Mouse (Mus musculus): Measurements from ENCODE around the gene Nop14. TPM values are rescaled to one million over a fixed set of nuclear protein-coding genes. Genes with fewer than 3 reads are reported as not detected.

Gene Nop14
- polyA plus RNA-seq, 1 experiment from 2014 or later = 33.5 TPM

DNA sequence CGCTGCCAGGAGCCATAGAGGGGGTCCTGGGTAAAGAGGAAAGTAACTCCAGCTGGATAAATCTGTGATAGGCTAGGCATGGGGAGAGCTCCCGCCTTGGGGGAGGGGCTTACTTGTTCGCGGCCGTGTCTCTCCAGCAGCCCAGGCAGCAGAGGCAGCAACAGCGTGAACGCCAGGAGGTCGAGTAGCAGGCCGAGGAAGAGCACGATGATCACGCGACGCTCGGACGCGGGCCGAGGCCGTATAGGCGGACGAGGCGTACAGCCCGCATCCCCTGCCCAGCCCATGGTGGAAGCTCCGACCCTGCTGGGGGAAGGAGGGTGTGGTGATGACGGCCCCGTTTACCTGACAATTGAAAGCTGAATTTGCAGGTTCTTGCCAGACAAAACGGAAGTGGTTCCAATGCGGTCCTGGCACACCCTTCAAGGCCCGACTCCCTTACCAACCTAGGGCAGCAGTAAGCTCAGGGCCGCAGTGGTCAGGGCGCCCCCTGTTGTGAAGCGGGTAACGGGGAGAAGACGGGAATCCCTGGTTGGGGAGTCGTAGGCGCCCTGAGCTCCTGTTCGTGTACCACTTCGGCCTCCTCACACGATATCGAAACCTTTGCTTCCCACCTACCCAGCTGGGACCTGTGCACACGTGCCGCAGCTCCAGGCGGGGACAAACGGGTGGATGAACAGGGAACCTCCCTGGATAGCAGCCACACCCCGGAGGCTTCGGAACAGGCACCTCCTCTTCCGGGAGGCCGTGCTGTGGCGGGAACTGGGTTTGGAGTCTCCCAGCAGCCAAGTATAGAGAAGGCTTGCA, 23.3 kb downstream of the Nop14 start, which contains the start of gene Mfsd10:
TSS of gene Mfsd10 (minus strand) at position 732 of the 807 bp plus-strand sequence.
- Histone ChIP-seq H3K27me3 (ENCODE audit: control insufficient read depth, insufficient read depth, low read length) (no peaks in the 10 kb centered on the region), H3K4me2 (ENCODE audit: low read depth) (peak within 1 kb of the TSS; percentile 96), H3K27ac (ENCODE audit: low read depth, low read length) (peak within 1 kb of the TSS; percentile 73), H3K9me3 (ENCODE audit: control insufficient read depth, low read length) (no peaks in the 10 kb centered on the region), H3K9ac (ENCODE audit: low read length) (peak within 1 kb of the TSS; percentile 71), H3K4me1 (ENCODE audit: control insufficient read depth, insufficient read depth, low read length) (peaks cover 3% of the 10 kb centered on the region), H3K4me3 (ENCODE audit: low read depth, low read length) (peak within 1 kb of the TSS; percentile 54), H3K36me3 (ENCODE audit: control insufficient read depth, insufficient read depth, low read length) (peaks cover 10% of the 10 kb centered on the region)
- under 1% methylated on average over 48 of the region's 48 CpGs for WGBS
- peak; percentile 88 for ATAC-seq (ENCODE audit: insufficient read depth, low FRiP score, low TSS enrichment)
- peak; percentile 77 for DNase-seq (ENCODE audit: low spot score)

DNA sequence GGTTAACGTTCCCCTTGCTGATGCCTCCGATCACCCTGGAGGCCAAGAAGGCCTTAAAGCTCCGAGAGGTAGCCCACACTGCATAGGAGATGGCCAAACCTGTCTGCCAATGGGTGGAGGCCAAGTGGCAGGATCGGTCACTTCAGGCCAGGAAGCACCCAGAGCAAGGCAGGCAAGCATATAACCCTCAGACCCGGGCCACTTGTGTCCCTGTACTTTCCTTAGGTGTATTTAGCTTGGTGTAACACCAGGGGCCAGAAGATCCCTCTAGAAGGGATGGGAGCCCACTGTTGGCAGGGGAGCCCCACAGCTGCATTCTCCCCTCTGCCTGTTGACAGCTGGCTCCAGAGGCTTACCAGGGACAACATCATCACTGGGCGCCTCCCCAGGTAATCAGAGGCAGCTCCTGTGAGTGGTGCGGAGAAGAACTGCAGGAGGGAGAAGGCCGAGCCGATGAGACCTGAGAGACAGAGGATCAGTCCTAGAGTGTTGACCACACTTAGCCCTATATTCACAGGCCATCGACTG, 24.2 kb downstream of the Nop14 start:
- Histone ChIP-seq H3K4me2 (ENCODE audit: low read depth) (peak overlapping the region; percentile 96), H3K27ac (ENCODE audit: low read depth, low read length) (no peak overlapping the region), H3K9me3 (ENCODE audit: control insufficient read depth, low read length) (no peaks in the 10 kb centered on the region), H3K27me3 (ENCODE audit: control insufficient read depth, insufficient read depth, low read length) (no peaks in the 10 kb centered on the region), H3K4me3 (ENCODE audit: low read depth, low read length) (peak overlapping the region; percentile 54; the same call in 1 of the 2 replicates), H3K4me1 (ENCODE audit: control insufficient read depth, insufficient read depth, low read length) (peaks cover 3% of the 10 kb centered on the region), H3K36me3 (ENCODE audit: control insufficient read depth, insufficient read depth, low read length) (peaks cover 11% of the 10 kb centered on the region), H3K9ac (ENCODE audit: low read length) (peak overlapping the region; percentile 71; the same call in 1 of the 2 replicates)
- 67% methylated on average over 10 of the region's 10 CpGs for WGBS
- ATAC-seq (ENCODE audit: insufficient read depth, low FRiP score, low TSS enrichment) (no peak), DNase-seq (ENCODE audit: low spot score) (no peak)

DNA sequence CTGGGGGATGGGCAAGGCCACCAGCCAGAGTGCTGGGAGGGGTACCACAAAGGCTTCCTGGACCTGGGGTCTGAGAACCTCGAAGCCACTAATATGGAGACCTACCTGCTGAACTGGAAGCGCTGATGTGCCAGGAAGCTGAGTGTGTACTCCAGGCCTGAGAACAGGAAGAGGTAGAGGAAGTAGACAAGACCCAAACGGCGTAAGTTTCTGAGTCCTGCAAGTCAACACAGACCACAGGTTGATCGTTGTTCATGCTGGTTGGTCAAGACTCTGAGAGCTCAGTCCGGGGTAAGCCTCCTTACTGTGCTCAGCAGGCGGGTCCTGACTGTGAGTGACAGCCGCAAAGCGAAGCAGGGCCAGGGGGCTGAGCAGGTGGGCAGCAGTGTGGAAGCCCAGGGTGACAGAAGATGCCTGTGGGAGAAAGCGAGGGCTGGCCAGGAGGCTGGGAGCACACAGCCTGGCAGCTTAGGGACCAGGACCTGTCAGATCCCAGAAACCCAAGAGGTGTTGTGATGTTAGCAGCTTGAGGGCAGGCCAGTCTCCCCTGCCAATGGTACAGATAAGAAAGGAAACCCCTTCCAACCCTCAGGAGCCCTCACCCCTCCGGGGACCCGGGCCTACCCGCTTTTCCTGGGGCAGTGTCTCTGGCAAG, 25.1 kb downstream of the Nop14 start:
- DNase-seq (ENCODE audit: low spot score) = no peak
- no peaks in the 10 kb centered on the region for H3K27me3 ChIP-seq (ENCODE audit: control insufficient read depth, insufficient read depth, low read length)
- H3K4me1 ChIP-seq (ENCODE audit: control insufficient read depth, insufficient read depth, low read length) = peaks cover 3% of the 10 kb centered on the region
- no peak overlapping the region for H3K4me3 ChIP-seq (ENCODE audit: low read depth, low read length)
- H3K27ac ChIP-seq (ENCODE audit: low read depth, low read length) = no peak overlapping the region
- WGBS = 90% methylated on average over 13 of the region's 13 CpGs
- H3K4me2 ChIP-seq (ENCODE audit: low read depth) = no peak overlapping the region
- H3K9ac ChIP-seq (ENCODE audit: low read length) = no peak overlapping the region
- H3K36me3 ChIP-seq (ENCODE audit: control insufficient read depth, insufficient read depth, low read length) = peaks cover 14% of the 10 kb centered on the region
- no peaks in the 10 kb centered on the region for H3K9me3 ChIP-seq (ENCODE audit: control insufficient read depth, low read length)
- no peak for ATAC-seq (ENCODE audit: insufficient read depth, low FRiP score, low TSS enrichment)

DNA sequence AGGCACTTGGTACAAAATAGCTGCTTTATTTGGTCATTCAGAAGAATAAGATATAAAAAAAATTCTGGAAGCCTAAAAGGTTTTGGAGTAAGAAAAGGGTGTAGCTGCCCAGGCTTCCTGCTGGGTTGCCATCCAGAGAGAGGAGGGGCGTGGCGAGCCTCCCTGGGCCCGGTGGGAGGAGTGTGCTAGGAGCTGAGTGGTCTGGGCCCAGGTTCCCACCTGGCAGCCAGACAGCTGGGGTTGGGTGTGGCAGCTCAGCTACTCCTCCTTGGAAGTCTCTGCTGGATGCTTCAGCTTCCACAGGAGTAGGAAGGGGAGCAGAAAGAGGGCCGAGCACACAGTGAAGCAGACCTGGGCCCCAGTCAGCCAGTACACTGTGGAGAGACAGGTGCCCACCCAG, 26.3 kb downstream of the Nop14 start:
- Histone ChIP-seq H3K9ac (ENCODE audit: low read length) (no peak overlapping the region), H3K4me3 (ENCODE audit: low read depth, low read length) (no peak overlapping the region), H3K27me3 (ENCODE audit: control insufficient read depth, insufficient read depth, low read length) (no peaks in the 10 kb centered on the region), H3K4me1 (ENCODE audit: control insufficient read depth, insufficient read depth, low read length) (peaks cover 3% of the 10 kb centered on the region), H3K36me3 (ENCODE audit: control insufficient read depth, insufficient read depth, low read length) (peaks cover 14% of the 10 kb centered on the region), H3K9me3 (ENCODE audit: control insufficient read depth, low read length) (no peaks in the 10 kb centered on the region), H3K27ac (ENCODE audit: low read depth, low read length) (no peak overlapping the region), H3K4me2 (ENCODE audit: low read depth) (no peak overlapping the region)
- whole genome bisulfite sequencing = 77% methylated on average over 4 of the region's 4 CpGs
- ATAC-seq (ENCODE audit: insufficient read depth, low FRiP score, low TSS enrichment) (no peak), DNase-seq (ENCODE audit: low spot score) (no peak)

DNA sequence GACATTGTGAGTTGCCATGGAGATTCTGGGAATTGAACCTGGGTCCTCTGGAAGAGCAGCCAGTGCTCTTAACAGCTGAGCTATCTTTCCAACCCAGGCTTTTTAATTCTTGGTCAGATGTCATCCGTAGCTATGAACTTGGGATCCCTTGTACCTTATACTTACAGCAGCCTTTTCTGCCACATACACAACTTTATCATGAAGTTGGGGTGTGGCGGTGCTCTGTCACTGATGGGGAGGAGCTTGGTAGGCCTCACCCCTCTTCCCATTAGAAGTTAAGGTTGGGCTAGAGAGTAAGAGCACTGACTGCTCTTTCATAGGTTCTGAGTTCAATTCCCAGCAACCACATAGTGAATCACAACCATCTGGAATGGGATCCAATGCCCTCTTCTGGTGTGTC, 27.0 kb downstream of the Nop14 start:
- Histone ChIP-seq H3K9me3 (ENCODE audit: control insufficient read depth, low read length) (no peaks in the 10 kb centered on the region), H3K27me3 (ENCODE audit: control insufficient read depth, insufficient read depth, low read length) (no peaks in the 10 kb centered on the region), H3K4me2 (ENCODE audit: low read depth) (no peak overlapping the region), H3K4me1 (ENCODE audit: control insufficient read depth, insufficient read depth, low read length) (peaks cover 3% of the 10 kb centered on the region), H3K36me3 (ENCODE audit: control insufficient read depth, insufficient read depth, low read length) (peaks cover 18% of the 10 kb centered on the region), H3K27ac (ENCODE audit: low read depth, low read length) (no peak overlapping the region), H3K9ac (ENCODE audit: low read length) (no peak overlapping the region), H3K4me3 (ENCODE audit: low read depth, low read length) (no peak overlapping the region)
- DNase-seq (ENCODE audit: low spot score) = no peak
- whole genome bisulfite sequencing = 91% methylated on average over 2 of the region's 2 CpGs
- no peak for ATAC-seq (ENCODE audit: insufficient read depth, low FRiP score, low TSS enrichment)

DNA sequence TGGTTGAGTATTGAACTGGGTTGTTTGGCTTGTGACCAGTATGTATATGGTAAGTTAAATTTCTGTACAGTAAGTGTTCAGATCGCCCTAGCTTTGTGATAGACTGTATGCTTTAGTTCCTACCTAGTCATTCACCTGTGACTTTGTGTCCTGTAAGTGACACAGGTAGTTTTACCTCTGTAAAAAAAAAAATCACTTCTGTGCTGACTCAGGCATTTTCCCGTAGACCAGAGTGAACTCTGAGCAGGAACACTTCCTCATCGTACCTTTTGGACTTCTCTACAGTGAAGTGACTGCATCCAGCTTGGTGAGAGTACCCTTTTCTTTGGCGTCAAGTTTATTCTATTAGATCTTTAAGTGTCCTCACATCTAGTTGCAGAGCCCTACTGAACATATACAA, 50.0 kb downstream of the Nop14 start:
- no peak overlapping the region for H3K9ac ChIP-seq (ENCODE audit: low read length)
- peaks cover 14% of the 10 kb centered on the region; the same call in 1 of the 2 replicates for H3K36me3 ChIP-seq (ENCODE audit: control insufficient read depth, insufficient read depth, low read length)
- H3K27me3 ChIP-seq (ENCODE audit: control insufficient read depth, insufficient read depth, low read length) = no peaks in the 10 kb centered on the region
- H3K4me1 ChIP-seq (ENCODE audit: control insufficient read depth, insufficient read depth, low read length) = no peaks in the 10 kb centered on the region
- no peak overlapping the region for H3K27ac ChIP-seq (ENCODE audit: low read depth, low read length)
- no peak for DNase-seq (ENCODE audit: low spot score)
- no peak for ATAC-seq (ENCODE audit: insufficient read depth, low FRiP score, low TSS enrichment)
- 90% methylated on average over 4 of the region's 4 CpGs for WGBS
- no peak overlapping the region for H3K4me2 ChIP-seq (ENCODE audit: low read depth)
- H3K4me3 ChIP-seq (ENCODE audit: low read depth, low read length) = no peak overlapping the region
- H3K9me3 ChIP-seq (ENCODE audit: control insufficient read depth, low read length) = no peaks in the 10 kb centered on the region

DNA sequence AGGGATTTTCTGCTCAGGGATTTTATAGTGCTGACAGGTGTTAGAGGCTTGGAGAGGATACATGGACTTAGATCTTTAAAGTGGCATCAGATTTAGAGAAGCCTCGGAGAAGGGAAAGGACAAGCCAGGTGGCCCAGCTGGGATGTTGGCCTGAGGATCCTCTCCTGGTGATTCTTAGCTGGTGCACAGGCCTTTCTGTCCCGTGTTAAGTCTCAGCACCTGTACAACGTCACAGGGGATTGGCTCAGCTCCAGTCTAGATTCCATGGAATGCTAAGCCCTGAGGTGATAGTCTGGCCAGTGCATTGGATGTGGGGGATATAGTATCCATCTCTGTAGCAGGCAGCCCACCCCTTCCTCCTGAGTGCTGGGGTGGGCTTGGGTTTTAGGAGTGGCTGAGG, 51.7 kb downstream of the Nop14 start:
- no peak for DNase-seq (ENCODE audit: low spot score)
- Histone ChIP-seq H3K27me3 (ENCODE audit: control insufficient read depth, insufficient read depth, low read length) (no peaks in the 10 kb centered on the region), H3K9me3 (ENCODE audit: control insufficient read depth, low read length) (no peaks in the 10 kb centered on the region), H3K4me1 (ENCODE audit: control insufficient read depth, insufficient read depth, low read length) (no peaks in the 10 kb centered on the region), H3K4me3 (ENCODE audit: low read depth, low read length) (no peak overlapping the region), H3K36me3 (ENCODE audit: control insufficient read depth, insufficient read depth, low read length) (peaks cover 7% of the 10 kb centered on the region; the same call in 1 of the 2 replicates), H3K27ac (ENCODE audit: low read depth, low read length) (no peak overlapping the region), H3K9ac (ENCODE audit: low read length) (no peak overlapping the region), H3K4me2 (ENCODE audit: low read depth) (no peak overlapping the region)
- 85% methylated on average over 3 of the region's 3 CpGs for WGBS
- no peak for ATAC-seq (ENCODE audit: insufficient read depth, low FRiP score, low TSS enrichment)

DNA sequence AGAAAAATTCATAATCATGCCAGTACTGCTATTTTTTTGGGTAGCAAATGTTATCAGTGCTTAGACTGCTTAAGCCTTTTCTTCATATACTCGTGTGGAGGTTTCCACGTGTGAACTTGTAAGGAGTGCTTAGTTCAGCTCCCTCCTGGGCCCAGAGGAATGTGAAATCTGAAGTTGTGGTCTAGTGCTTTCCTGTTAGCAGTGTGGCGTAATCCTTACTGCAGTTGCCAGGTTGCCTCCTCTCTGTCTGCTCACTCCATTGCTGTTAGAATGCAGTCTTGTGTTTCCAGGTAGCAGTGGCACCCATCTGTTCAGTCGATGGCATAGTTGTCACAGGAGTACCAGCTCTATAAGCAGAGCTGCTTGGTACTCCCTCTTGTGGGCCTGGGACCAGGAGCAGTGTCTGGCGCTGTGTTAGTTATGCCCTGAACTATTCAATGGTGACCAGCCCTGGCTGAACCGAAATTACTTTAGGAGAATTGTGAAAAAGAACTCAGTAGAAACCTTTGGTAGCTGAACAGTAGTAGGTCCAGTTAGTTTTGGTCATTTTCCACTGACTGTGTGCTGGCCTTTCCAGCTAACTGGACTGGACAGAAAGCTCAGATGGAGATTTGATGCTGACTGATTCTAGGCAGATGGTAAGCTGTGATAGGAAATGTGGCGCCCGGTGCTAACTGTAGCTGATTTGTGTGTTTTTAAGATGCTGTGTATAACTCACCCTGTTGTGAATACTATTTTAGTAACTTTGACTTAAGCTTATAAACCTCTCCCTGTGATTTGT, 52.7 kb downstream of the Nop14 start:
- DNase-seq (ENCODE audit: low spot score) (no peak), ATAC-seq (ENCODE audit: insufficient read depth, low FRiP score, low TSS enrichment) (no peak)
- Histone ChIP-seq H3K27ac (ENCODE audit: low read depth, low read length) (no peak overlapping the region), H3K36me3 (ENCODE audit: control insufficient read depth, insufficient read depth, low read length) (peaks cover 9% of the 10 kb centered on the region; the same call in 1 of the 2 replicates), H3K9me3 (ENCODE audit: control insufficient read depth, low read length) (no peaks in the 10 kb centered on the region), H3K4me1 (ENCODE audit: control insufficient read depth, insufficient read depth, low read length) (no peaks in the 10 kb centered on the region), H3K4me3 (ENCODE audit: low read depth, low read length) (no peak overlapping the region), H3K27me3 (ENCODE audit: control insufficient read depth, insufficient read depth, low read length) (no peaks in the 10 kb centered on the region), H3K4me2 (ENCODE audit: low read depth) (no peak overlapping the region), H3K9ac (ENCODE audit: low read length) (no peak overlapping the region)
- WGBS = 86% methylated on average over 8 of the region's 8 CpGs

Measured in neural tube, embryonic 11.5 days (tissue).